Mouse (Mus musculus) heart, adult 2 months (tissue): Measurements from ENCODE around the gene Mxra7.

Experiments used
- CTCF ChIP-seq: fragments of 200-600 bp; IDR thresholded peaks from 2 replicates; pipeline ENCODE4 v1.8.1; 2022; ENCODE audit warnings: antibody characterized with exemption, mild to moderate bottlenecking, moderate library complexity
- EP300 ChIP-seq: fragments of 200-500 bp; IDR thresholded peaks from 2 replicates; pipeline ENCODE4 v1.6.1; 2011; ENCODE audit warnings: low read depth, low read length, control low read depth; ENCODE audit not compliant: insufficient read depth
- POLR2A ChIP-seq: fragments of 200-500 bp; IDR thresholded peaks from 2 replicates; pipeline ENCODE4 v1.6.1; 2011; ENCODE audit warnings: mild to moderate bottlenecking, low read depth, low read length, control low read depth; ENCODE audit not compliant: insufficient read depth

GRCm38 (mm10) chr11:116853512-116853928 lies 25.7 kb upstream of the Mxra7 start:
- TF ChIP-seq POLR2A (peak; percentile 93), CTCF (no peak), EP300 (0 out of 2 replicates have a peak, but pooled peaks have one; percentile 53)
